Mouse (Mus musculus): ENCODE measurements around the gene Pacsin1.

The Pacsin1 gene

DNA sequence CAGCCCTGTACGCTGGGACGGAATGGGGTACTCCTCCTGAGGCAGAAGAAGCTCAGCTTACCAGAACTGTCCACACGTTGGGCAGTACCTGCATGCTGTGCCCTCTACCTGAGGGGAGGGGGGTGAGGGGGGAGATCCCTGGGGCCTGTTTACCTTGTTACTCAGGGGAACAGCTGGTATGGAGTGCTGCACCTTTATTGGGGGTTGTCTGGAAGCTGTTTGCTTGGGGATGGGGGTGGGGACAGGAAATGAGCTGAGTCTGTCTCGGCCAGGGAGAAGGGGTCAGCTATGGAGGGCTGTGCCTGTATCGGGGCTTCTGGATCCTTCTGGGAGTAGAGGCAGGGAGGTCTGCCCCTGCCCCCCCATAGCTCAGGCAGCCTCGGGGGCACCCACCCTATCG is 71.2 kb downstream of the Pacsin1 start:
- no peak for DNase-seq

GRCm38 (mm10) chr17:27728770-27729169 is 73.5 kb downstream of the Pacsin1 start, which contains the start of gene Spdef:
TSS of gene Spdef (minus strand) at chr17:27728955.
- DNase-seq, result no peak

DNA sequence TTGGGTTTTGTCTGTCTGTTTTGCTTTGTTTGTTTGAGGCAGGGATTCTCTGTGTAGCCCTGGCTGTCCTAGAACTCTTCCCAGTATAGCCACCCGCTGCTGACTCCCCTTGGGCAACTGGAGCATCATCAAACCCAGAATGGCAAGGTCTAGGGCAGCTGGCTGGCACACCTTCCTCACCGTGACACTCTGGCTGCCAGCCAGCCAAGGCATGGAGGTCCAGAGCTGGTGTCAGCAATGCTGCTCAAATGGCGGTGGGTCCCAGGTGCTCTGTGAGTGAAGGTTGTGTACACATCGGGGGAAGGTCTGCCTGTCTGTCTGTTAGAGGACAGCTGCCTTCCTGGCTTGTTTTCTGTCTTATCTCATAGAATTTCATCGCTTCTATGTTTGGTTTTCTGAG is 76.8 kb downstream of the Pacsin1 start:
- no peak for DNase-seq

DNA sequence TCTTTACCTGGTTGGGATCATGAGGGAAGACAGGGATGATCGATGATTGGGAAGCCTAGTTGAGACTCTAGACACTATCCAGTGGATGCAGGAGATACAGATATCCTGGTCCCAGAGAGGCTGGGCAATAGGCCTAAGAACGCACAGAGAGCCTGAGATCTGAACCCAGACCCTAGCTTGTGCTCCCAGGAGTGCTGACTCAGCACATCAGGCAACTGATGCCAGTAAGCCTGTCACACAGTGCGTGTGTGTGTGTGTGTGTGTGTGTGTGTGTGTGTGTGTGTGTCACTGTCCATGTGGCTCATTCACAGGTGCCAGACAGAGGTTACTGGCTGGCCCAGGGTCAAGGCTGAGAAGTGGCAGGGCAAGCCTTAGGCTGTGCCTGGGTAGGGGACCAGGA is 77.4 kb downstream of the Pacsin1 start:
- no peak for DNase-seq

GRCm38 (mm10) chr17:27734344-27735073 is 79.2 kb downstream of the Pacsin1 start:
- DNase-seq, result no peak

GRCm38 (mm10) chr17:27740961-27741360 is 85.7 kb downstream of the Pacsin1 start:
- no peak for DNase-seq

- DNase-seq, result no peak
These were observed 91.1 kb downstream of the Pacsin1 start for GRCm38 (mm10) chr17:27746446-27746845.

DNA sequence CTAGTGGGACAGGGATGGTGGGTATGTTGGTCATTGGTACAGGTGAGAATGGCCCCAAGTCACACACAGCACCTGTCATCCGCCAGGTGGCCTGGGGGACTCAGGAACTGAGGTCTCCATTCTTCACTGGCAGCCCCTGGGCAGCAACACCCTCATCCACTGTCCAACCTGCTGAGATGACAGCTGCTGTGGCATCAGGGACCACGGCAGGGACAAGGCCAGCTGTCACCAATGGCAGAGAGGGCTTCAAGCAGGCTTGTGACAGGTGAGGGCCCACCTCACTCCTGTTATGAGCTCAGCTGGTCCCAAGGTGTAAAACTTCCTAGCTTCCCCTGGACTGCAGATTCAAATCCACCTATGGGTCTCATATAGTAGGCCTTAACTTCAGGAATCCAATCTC is 92.8 kb downstream of the Pacsin1 start:
- no peak for DNase-seq

DNA sequence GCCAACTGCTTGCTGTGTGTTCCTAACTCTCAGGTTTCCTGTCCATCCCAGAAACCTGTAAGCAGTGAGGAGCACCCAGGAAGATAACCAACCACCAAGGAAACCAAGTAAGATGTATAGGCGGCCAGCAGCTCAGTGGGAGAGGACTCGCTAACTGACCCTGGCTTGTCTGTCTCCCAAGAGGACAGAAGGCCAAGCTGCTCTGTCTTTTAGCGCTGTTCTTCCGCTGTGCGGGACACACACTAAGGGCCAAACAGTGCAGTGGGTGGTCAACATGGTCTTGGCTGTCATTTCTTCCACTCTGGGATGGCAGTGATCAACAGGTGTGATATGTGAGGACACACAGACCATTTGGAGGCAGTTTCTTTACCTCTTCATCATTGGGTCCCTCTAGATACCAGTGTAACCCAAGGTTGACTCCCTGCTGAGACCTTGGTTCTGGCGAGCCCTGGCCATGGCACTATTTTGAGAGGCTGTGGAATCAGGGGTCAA is 95.2 kb downstream of the Pacsin1 start:
- no peak for DNase-seq

GRCm38 (mm10) chr17:27751314-27752202 is 96.2 kb downstream of the Pacsin1 start:
- DNase-seq, result no peak

DNA sequence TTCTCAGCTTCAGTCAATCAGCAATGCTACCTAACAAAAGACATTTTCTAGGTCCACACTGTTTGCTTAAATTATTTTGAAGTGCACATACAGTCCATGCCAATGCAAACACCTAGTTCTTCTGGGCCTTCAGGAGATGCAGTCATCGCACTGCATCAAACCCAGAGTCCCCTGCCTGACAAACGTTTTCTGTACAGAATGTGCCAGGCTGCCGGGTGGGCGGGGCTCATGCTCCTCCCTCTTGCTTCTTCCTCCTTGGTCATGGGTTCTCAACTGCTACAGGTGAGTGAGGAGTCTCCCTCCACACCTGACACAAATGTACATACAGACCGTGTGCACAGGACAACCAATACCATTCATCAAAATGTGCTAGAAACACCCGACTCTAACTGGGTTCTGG is 104.9 kb downstream of the Pacsin1 start:
- no peak for DNase-seq
